Mouse (Mus musculus) embryo, embryonic 11 days (tissue): ENCODE measurements around the gene Gpr34.

Source experiments
- DNase-seq: peaks from one replicate; pipeline ENCODE4 v3.0.0-alpha.2; 2015

The Gpr34 gene

GRCm38 (mm10) chrX:13681748-13682147 lies 49.9 kb downstream of the Gpr34 start:
- DNase-seq, result no peak

DNA sequence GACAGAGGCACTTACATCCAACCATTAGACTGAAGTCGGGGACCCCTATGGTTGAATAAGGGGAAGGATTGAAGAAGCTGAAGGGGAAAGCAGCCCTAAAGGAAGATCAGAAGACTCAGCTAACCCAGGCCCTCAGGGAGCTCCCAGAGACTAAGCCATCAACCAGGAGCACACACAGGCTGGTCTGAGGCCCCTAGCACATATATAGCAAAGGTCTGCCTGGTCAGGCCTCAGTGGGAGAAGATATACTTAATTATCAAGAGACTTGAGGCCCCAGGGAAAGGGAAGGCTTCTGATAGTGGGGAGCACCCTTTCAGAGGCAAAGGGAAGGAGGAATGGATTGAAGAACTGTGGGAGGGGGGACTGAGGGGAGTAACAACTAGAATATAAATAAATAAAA lies 54.7 kb downstream of the Gpr34 start:
- no peak for DNase-seq

DNA sequence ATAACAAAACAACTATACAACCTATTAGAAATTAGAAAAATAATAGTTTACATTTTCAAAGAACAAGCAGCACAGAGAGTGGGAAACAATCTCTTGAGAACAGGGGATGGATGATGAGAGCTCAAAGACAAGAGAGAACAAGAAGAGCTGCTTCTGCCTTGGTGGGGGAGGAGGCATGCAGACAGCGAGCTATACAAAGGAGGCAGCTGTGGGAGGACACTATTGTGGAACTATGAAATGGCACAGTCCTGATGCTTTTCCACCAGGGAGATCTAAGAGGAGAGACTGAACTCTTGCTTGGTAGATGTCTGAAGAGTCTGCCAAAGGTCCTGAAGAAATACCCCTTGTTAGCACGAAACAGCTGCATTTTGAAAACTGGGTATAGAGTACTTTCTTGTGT lies 56.5 kb downstream of the Gpr34 start:
- DNase-seq, result no peak
